Mouse (Mus musculus): ENCODE measurements around the gene Tmed10.
A peak's percentile ranks its signal among the peaks of the same experiment; 100 is the strongest.

Tmed10 gene

GRCm38 (mm10) chr12:85374561-85375272 lies at the start of gene Tmed10:
Gene Tmed10 (minus strand): TSS chr12:85374847.
- peak; percentile 92 for DNase-seq (ENCODE audit: extremely low spot score)

DNA sequence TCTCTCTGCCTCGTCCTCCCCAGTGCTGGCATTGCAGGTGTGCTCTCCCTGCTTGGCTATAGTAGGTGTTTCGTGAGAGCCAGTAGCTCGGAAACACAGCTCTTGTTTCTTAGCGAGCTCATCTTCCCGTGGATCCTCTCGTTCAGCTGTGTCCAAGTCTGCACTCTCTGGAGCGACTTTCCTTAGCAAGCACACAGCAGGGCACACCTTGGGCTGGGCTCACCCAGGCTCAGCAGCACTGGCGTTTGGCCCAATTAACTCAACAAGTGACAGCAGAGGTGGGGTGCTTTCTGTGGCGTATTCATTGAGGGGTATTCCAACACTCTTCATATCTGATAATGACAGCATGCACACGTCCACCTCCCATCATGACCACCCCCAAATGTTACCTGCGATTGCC lies 48.6 kb upstream of the Tmed10 start:
- no peak for DNase-seq (ENCODE audit: extremely low spot score)

- DNase-seq (ENCODE audit: extremely low spot score), result no peak
Measured at GRCm38 (mm10) chr12:85422536-85422935, 47.9 kb upstream of the Tmed10 start.

DNA sequence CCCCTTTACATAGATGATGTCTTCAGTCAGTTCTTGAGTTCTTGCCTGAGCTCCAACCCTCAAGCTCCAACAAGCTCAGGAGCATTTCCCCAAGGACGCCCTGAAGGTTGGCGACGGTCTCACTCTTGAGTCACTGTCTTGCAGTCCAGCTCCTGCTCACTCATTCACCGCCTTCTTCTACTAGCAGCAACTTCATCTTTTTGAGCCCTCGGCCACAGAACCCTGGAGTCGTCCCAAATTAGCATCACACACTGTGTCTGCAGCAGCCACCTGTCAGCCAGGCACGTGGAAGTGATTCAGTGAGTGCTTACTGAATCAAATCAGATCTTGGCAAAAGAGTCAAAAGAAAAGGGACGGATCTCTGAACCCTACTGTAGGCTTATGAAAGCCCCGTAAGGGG lies 46.3 kb upstream of the Tmed10 start:
- DNase-seq (ENCODE audit: extremely low spot score), result no peak

- DNase-seq (ENCODE audit: extremely low spot score), result no peak
Measured at GRCm38 (mm10) chr12:85417845-85418244, 43.2 kb upstream of the Tmed10 start.

DNA sequence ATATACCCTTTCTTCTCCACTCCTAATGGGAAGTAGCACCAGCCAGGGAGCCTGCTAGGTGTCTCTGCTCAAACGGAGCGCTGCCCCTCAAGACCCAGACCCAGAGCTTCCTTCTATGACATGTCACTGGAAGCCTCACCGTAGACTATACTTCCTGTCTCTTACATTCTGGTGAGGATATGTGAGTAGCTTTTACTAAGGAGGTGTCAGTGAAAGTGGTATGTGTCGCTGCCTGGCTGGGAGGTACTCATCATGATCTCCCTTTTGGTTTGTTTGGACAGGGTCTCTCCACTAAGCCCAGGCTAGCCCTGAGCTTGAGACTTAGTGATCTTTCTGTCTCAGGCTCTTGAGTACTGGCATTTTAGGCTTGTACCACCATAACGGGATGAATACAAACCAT lies 41.7 kb upstream of the Tmed10 start:
- DNase-seq (ENCODE audit: extremely low spot score), result no peak

- DNase-seq (ENCODE audit: extremely low spot score), result no peak
Measured at GRCm38 (mm10) chr12:85415876-85416275, 41.2 kb upstream of the Tmed10 start.

DNA sequence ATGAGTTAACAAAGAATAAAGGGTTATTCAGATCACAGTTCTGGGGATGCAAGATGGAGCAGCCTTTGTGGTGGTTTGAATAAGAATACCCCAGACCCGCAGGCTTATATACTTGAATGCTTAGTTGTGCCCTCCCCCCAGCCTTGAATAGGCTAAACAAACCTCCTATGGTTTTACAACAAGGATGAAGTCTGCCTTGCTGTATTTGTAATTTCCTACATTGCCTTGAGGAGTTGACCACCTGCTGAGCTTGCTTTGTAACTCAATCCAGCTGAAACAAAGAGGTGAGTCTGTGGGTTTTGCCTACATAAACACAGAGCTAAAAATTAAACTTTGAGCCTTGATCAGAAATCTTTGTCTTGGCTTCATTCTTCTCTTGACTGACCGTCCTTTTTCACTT lies 36.5 kb upstream of the Tmed10 start:
- no peak for DNase-seq (ENCODE audit: extremely low spot score)

GRCm38 (mm10) chr12:85397960-85398272 lies 23.3 kb upstream of the Tmed10 start:
- DNase-seq (ENCODE audit: extremely low spot score), result no peak

DNA sequence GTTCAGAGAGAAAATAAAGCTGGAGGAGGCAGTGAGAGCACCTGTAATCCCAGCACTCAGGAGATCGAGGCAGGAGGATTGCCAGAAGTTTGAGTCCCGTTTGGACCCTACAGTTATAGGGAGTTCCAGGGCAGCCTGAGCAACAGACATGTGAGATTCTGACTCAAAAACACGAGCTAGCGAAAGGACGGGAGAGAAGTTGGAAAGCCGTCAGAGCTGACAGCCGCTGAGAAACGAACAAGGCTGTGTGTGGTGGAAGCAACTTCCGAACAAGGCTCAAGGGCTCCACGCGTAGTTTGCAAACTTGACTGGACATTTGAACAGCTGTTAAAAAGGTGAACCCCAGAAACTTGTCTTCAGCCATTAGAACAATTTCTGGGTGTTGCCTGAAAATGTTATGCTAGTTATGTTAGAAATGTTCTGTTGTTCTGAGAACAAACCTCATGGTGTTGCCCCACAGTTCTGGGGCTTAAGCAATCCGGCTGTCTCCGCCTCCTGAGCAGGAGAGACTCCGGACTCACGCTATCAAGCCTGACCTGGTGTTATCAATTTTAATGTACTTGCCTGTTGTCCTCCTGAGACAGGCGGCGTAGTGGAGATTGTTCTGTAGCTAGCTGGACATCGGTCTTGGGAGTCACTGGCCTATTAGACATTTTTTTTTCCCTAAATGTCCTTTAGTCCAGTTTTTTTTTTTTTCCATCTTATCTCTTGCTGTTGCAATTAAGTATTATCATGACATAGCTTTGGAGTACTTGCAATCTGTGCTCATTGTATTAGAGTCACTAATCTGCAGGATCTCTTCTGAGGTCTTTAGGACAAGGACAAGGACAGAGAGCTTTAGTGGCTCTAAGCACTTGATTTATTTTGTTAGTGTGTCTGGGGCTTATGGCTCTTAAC lies 22.7 kb upstream of the Tmed10 start:
- no peak for DNase-seq (ENCODE audit: extremely low spot score)

DNA sequence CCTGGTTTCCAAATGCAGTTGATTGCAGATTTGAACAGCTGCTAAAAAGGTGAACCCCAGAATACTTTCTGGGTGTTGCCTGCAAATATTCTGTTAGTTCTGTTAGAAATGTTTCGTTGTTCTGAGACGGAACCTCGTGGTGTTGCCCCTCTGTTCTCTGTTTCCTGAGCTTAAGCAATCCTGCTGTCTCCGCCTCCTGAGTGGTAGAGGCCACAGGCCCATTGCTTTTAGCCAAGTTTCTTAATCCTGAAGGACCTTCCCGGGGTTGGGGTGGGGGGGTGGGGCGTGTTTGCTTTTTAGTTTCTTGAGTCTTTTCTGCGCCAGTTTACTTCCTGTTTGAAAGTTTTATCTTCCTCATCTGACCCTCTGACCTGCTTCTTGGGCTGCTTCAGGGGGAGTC lies 19.3 kb upstream of the Tmed10 start:
- DNase-seq (ENCODE audit: extremely low spot score), result no peak

DNA sequence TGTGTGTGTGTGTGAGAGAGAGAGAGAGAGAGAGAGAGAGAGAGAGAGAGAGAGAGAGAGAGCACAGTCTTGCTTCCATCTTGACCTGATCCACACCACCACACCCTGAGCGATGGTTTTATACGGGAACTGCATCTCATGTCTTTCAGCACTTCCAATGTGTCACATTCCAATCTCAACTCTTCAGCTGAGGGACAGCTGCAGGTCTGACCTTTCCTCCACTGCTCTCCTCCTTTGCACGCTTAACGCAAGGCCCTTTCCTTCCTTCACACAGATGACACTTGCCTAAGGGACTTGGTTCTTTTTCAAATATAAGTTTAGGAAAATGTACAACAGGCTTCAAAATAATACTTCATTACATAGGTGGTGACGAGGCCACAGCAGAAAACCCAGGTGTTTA lies 18.9 kb upstream of the Tmed10 start:
- no peak for DNase-seq (ENCODE audit: extremely low spot score)

DNA sequence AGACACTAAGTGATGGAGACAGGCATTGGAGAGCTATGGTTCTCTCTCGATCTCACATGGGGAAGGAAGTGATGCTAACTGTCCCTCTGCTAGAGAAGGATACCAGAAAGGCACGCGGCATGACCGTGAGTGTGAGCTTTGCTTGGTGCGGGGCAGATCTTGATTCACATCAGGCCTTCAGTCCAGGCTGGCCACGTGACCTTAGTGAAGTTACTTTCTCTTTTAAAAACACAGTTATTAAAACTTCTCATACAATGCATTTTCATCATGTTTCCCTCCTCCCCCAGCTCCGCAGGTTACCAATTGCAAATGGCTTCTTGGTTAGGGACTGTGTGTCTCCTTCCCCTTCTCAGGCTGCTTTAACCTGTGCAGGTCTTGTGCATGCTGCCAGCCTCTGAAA lies 16.5 kb upstream of the Tmed10 start:
- DNase-seq (ENCODE audit: extremely low spot score), result no peak

DNA sequence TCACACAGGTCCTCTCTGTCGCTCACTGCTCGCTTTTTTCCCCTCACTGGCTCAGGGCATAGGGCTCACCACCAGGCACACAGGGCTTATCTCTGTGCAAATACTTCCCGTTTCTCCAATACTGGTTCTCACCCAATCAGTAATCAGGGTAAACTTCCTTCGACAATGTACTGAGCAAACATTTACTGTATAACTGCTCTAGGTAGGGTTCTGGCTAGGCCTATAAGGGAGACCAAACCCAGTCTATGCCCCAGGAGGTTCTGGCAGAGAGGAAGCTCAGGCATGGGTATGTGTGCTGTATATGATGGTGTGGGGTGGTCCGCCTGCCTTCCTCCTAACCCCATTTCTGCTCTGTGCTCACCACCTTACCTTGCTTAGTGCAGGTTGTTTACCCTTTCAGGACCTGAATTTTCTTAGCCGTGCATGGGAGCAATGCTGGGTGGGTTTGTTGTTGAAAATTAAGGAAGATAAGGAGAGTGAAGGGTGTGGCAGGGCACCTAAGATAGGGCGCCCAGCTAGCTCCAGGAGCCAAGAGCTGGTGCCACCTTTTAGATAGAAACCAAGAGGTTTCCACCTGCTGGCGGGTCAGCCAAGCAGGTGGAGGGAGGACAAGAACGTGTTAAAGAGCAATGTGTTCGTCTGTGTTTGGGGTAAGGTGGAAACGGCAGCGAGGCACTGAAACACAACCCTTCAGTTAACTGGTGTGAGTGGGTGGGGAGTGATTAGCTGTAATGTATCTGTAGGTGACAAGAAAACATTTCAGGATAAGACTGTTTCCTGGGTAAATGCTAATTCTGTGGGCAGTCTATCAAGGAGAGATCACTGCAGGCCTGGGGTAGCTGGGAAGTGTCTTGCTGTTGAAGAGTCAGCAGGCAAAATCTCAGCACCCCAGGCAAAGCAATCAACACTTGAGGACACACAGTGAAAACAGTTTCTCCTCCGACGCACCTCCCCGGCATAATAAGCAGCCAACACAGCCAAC lies 14.8 kb upstream of the Tmed10 start:
- no peak for DNase-seq (ENCODE audit: extremely low spot score)

DNA sequence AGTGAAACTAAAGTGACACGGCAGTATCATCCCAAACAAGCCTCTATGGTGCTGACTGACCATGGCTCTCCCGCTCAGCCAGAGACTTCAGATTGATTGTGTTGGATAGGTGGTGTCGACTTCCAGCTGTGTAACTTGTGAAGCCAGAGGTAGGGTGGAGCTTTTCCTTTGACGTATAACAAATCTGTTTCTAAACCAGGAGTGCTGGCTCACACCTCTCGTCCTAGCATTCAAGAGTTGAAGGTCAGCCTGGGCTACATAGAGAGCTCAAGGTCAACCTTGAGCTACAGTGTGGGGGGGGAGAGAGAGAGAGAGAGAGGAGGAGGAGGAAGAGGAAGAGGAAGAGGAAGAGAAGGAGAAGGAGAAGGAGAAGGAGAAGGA lies 11.3 kb upstream of the Tmed10 start:
- no peak for DNase-seq (ENCODE audit: extremely low spot score)

DNA sequence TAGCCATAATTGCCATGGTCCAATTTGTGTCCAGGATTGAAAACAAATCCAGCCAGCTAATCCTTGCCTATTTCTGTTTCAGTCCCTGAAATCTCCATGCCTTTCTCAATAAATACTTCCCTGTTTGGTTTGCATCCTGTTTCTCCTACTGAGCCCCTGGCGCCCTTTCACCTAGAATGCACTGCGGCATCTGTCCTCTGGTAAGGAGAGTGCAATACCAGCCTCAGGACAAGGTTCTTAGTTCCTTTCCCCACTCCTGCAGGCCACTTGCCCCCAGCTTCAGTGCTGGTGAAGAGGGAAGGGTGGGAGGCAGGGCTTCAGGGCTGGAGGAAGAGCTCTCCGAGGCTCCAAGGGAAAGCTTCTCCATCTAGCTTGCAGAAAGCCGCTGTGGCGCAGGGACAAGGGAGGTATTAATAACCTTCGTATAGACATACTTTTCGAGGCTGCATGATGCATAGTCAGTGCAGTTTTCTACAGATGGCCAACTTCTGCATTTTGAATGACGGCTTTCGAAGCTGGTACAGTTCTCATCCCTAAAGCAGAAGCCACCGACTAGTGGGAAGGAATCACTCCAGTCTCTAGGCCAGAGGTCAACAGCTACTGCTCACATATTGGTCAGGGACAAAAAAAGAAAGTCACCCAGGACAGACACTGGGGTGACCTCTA lies 10.8 kb upstream of the Tmed10 start:
- DNase-seq (ENCODE audit: extremely low spot score), result no peak

DNA sequence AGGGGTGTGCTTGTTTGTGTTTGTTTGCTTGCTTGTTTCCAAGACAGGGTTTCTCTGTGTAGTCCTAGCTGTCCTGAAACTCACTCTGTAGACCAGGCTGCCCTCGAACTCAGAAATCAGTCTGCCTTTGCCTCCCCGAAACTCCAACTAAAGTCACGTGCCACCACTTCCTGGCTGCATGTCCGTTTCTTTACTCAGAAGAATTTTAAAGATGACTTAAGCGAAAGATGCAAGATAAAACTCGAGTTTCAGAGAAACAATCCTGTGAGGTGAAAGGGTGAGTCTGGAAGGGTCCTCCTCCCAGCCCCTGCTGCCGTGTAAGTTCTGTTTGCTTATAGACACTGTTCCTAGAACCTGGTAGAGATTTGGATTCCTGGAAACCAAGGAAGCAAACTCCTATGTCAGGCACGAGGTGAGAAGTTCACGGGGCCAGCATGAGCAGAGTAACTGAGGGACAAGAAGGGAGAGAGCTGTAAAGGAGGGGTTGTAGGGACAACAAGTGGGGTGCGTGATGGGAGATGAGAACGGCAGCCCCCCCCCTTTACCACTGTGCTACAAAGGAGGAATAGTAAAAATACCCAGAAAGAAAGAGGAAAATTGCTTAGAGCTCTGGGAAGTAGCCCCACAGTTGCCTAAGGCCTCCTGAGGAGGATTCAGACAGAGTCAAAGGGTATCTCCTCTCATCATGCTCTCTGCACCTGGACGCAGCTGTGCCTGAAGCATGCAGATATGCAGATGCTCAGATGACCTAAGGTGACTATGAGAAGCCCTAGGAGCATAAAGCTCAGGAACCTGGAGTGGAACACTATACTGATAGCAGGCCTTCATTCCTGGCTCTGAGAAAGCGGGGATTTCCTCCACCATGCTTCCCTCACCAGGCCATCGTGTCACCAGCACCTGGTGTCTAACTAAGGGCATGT lies 8.4 kb upstream of the Tmed10 start:
- DNase-seq (ENCODE audit: extremely low spot score), result no peak

- no peak for DNase-seq (ENCODE audit: extremely low spot score)
Measured at GRCm38 (mm10) chr12:85381570-85381969, 6.9 kb upstream of the Tmed10 start.

- no peak for DNase-seq (ENCODE audit: extremely low spot score)
Measured at GRCm38 (mm10) chr12:85380942-85381341, 6.3 kb upstream of the Tmed10 start.

DNA sequence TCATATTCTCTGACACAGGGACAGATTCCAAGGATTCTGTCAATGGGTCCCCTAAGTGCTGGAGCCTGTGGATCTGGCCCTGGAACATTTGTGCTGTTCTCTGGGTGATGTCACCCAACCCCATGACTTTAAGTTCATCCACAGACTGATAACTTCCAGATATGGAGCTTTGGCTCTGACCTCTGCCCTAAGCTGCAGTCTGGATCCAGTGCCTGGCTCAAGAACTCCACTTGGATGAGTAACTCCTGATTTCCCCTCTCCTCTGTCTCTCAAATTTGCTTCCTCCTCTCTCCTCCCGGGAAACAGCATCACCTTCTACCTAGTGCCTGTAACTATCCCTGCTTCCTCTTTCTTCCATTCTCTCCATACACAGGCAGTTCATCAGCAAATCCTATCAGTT lies 5.7 kb upstream of the Tmed10 start:
- no peak for DNase-seq (ENCODE audit: extremely low spot score)

DNA sequence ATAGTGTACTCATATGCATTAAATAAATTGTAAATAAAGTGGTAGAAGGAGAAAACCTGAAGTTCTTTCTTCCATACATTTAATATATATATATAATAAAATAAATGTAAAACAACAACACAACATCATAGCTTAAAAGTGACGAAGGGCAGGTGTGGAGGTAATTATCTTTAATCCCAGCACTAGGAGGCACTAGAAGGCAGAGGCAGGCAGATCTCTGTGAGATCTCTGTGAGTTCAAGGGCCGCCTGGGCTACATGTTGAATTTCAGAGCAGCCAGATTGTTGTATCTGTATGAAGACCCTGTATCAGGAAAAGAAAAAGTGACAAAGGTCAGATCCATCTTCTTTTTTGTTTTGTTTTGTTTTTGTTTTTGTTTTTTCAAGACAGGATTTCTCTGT lies 3.6 kb upstream of the Tmed10 start:
- no peak for DNase-seq (ENCODE audit: extremely low spot score)
